Mouse (Mus musculus) erythroblast, embryonic 14.5 days (primary cell): ENCODE results near the gene Donson. TPM values are rescaled to one million over a fixed set of nuclear protein-coding genes. Genes with fewer than 3 reads are reported as not detected.
"Not testable (repeated sequence)": the region's sequence is repeated elsewhere in the genome, so short reads cannot be mapped to it uniquely, and the experiment has no call there.

Experiments used
- H3K27me3 ChIP-seq: 2 replicates; pipeline ENCODE4 v1.6.1; 2012; ENCODE audit warnings: inconsistent platforms; ENCODE audit not compliant: control insufficient read depth
- H3K36me3 ChIP-seq: 2 replicates; pipeline ENCODE4 v1.6.1; 2012; ENCODE audit warnings: mild to moderate bottlenecking, inconsistent platforms; ENCODE audit not compliant: control insufficient read depth
- H3K4me1 ChIP-seq: 2 replicates; pipeline ENCODE4 v1.6.1; 2012; ENCODE audit warnings: inconsistent platforms; ENCODE audit not compliant: control insufficient read depth
- H3K4me3 ChIP-seq: replicated peaks from 2 replicates; pipeline ENCODE3; 2012; ENCODE audit warnings: moderate library complexity, mild to moderate bottlenecking, inconsistent platforms
- H3K9me3 ChIP-seq: 2 replicates; pipeline ENCODE4 v1.6.1; 2012; ENCODE audit warnings: low read length, inconsistent platforms, mixed read lengths; ENCODE audit not compliant: control insufficient read depth
- GATA1 ChIP-seq: IDR thresholded peaks from 2 replicates; pipeline ENCODE4 v1.6.1; 2012; ENCODE audit warnings: low read length, inconsistent platforms, mixed read lengths
- TAL1 ChIP-seq: IDR thresholded peaks from 3 replicates; pipeline ENCODE4 v1.6.1; 2012; ENCODE audit warnings: low read length, inconsistent platforms, mixed read lengths
- polyA plus RNA-seq: library from polyadenylated mRNA; stranded (reverse); fragments of >175 nt; gene quantifications from 2 replicates; pipeline ENCODE4 v1.2.3, GENCODE M21; 2012

Gene Donson
- polyA plus RNA-seq, 1 experiment, result 6.9 TPM

DNA sequence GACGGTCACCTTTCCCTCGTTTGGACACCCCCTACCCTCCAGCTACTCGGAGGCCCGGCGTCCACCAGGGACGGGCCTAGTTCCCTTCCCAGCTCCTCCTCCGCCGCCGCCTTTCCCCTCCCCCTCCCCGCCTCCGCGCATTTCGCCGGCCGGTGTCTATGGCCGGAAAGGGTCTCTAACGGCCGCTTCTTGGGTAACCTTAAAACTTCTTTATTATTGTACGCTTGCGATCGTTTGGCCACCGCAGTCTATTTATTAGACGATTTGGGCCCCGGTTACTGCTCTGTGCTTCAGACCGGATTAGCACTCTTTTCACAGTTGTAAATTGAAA lies 40.4 kb downstream of the Donson start:
- Histone ChIP-seq H3K36me3 (peaks cover 47% of the 10 kb centered on the region), H3K4me3 (peak overlapping the region; percentile 85), H3K4me1 (peaks cover 46% of the 10 kb centered on the region), H3K27me3 (no peaks in the 10 kb centered on the region), H3K9me3 (no peaks in the 10 kb centered on the region)
- TF ChIP-seq TAL1 (no peak), GATA1 (no peak)

DNA sequence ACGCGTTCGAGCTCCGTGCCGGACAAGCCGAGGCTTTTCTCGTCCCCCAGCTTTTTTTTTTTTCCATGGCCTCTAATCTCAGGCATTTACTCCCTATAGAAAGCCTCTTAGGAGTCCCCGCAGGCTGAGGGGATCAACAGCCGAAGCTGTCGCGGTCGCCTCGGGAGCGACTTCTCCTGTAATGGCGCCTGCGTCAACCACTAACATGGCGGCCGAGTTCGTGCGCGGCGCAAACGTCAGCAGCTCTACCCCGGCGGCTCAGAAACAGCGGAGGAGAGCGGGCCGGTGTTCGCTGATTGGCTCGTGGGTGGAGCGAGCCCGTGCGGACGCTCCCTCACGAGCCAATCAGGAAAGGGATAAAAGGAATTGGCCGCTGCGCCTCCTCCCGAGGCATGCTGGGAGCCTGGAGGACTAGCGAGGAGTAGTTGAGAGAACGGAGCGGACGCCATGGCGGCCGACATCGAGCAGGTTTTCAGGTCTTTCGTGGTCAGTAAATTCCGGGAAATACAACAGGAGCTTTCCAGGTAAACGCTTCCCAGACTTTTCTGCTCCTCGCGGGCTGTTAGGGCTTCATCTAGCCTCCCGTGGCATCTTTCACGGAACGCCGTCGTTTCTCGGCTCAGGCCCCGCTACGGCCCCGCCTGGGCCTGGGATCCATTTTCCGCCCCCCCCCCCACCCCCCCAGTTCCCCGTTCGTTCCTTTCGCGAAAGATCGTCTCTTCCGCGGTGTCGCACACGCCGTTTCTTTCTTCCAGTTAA lies 40.9 kb downstream of the Donson start, which contains the start of gene Son:
Gene Son, plus strand, starts transcription at position 46 of the 759 bp plus-strand sequence.
- Histone ChIP-seq H3K9me3 (no peaks in the 10 kb centered on the region), H3K36me3 (peaks cover 47% of the 10 kb centered on the region), H3K4me3 (peak within 1 kb of the TSS; percentile 85), H3K4me1 (peaks cover 47% of the 10 kb centered on the region), H3K27me3 (no peaks in the 10 kb centered on the region)
- TF ChIP-seq TAL1 (no peak), GATA1 (no peak)

DNA sequence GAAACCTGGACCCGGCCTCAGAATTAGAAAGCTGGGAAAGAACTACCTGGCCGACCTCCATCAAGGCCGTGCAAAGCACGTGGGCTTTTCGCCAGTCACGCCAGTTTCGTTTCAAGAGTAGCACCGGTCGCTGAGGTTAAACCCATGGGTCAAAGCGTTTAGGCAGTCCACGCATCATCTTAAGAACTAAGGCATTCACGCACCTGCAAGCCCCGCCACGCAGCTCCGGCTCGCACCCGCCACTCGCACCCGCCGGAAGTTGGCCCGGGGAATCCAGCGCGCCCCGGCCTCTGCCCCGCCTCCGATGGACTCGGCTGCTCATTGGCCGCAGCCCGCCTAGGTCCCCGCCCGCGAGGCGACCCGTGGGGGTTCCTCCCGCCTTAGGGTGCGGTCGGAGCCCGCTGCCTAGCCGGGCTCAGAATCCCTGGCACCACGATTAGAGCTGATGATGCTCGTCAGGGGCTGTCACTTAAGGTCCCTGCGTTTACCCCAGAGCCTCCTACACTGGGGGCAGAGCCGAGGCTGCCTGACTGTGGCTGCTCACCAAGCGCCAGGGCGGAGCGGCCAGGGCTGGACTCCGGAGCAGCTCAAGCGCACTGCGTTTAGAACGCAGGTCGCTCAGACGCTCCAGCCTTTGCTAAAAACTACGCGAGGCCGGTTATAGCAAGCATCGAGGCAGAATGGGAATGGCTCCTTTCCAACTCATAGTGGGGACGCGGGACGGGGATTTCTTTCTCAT lies 41.7 kb downstream of the Donson start, which contains the start of gene Gart:
Gene Gart, minus strand, starts transcription at position 272 of the 739 bp plus-strand sequence.
- Histone ChIP-seq H3K36me3 (peaks cover 47% of the 10 kb centered on the region), H3K4me1 (peaks cover 42% of the 10 kb centered on the region), H3K27me3 (no peaks in the 10 kb centered on the region), H3K9me3 (no peaks in the 10 kb centered on the region), H3K4me3 (peak within 1 kb of the TSS; percentile 85)
- TF ChIP-seq GATA1, result no peak
- TF ChIP-seq TAL1, result no peak

DNA sequence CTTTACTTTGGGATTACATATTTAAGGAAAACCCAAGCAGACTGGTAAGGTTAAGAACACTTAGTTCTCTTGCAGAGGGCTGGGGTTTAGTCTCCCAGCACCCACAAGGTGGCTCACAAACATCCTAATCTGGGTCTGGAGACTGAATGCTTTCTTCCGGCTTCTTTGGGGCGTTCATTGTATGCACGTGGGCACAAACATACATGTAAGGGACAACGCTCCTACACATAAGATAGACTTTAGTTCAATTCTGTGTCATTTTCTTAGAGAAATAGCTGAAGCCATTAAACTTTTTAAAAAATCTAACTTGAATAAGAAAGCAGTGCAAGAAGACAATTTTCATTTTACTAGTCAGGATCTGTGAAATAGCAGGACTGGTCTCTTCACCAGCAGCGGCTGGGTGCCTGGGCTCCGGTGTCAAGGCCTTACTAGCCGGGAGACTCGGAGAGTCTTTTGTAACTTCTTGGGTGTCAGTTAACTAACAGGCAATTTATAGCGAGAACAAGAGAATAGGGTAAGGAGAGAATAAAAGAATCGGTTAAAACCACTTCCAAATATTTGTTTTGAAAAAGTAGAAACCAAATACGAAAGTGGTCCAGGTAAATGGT lies 42.5 kb downstream of the Donson start:
- TF ChIP-seq TAL1 (no peak), GATA1 (no peak)
- Histone ChIP-seq H3K36me3 (peaks cover 47% of the 10 kb centered on the region), H3K9me3 (no peaks in the 10 kb centered on the region), H3K4me1 (peaks cover 38% of the 10 kb centered on the region), H3K4me3 (peak overlapping the region; percentile 85), H3K27me3 (no peaks in the 10 kb centered on the region)

DNA sequence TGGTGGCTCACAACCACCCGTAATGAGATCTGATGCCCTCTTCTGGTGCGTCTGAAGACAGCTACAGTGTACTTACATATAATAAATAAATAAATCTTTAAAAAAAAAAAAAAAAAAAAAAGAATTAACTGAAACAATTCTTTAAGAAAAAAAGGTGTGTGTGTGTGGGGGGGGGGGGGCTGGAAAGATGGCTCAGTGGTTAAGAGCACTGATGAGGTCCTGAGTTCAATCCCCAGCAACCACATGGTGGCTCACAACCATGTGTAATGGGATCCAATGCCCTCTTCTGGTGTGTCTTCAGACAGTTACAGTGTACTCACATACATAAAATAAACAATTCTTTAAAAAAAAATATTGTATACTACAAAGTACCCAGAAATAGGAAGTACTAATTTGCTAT lies 43.1 kb downstream of the Donson start:
- H3K27me3 ChIP-seq, H3K9me3 ChIP-seq: not testable (repeated sequence)
- Histone ChIP-seq H3K36me3 (peaks cover 44% of the 10 kb centered on the region), H3K4me1 (peaks cover 34% of the 10 kb centered on the region), H3K4me3 (peak overlapping the region; percentile 85)

DNA sequence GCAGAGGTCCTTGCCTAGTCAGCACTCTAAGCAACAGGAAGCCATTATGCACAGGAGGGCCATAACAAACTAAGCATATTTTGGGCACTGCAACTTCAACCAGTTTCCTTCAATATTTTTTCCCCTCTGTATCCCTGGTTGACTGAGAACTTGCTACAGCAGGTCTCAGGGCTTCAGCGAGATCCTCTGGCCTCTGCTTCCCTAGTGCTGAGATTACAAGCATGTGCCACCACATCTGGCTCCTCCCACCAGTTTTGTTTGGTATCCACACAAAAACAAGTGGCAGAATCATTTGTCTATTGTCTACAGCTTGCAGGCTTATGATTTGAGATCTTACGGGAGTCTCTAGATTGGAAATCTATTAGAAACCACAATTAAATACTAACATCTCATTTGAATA lies 43.7 kb downstream of the Donson start:
- TF ChIP-seq TAL1 (no peak), GATA1 (no peak)
- Histone ChIP-seq H3K4me3 (peak overlapping the region; percentile 5), H3K36me3 (peaks cover 44% of the 10 kb centered on the region), H3K9me3 (no peaks in the 10 kb centered on the region), H3K27me3 (no peaks in the 10 kb centered on the region), H3K4me1 (peaks cover 31% of the 10 kb centered on the region)

DNA sequence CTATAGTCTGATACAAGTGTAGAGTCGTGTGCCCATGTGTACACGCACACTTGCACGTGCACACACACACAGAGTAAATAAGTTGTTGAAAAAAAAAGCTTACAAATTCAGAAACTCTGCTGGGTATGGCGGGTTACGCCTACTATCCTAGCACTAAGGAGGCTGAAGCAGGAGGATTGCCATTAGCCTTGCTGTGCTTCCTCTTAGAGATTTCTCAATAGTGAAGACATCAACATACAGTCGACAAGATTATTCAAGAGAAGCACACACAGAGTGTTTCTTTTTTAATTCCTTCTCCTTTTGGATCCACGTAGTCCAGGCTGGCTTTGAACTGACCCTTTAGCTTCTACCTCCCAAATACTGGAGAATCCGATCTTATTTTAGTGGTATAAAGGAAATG lies 48.4 kb downstream of the Donson start:
- no peaks in the 10 kb centered on the region for H3K9me3 ChIP-seq
- H3K4me1 ChIP-seq, result peaks cover 16% of the 10 kb centered on the region
- H3K27me3 ChIP-seq, result no peaks in the 10 kb centered on the region
- no peak overlapping the region for H3K4me3 ChIP-seq
- TF ChIP-seq GATA1 (no peak), TAL1 (no peak)
- H3K36me3 ChIP-seq, result peaks cover 86% of the 10 kb centered on the region

DNA sequence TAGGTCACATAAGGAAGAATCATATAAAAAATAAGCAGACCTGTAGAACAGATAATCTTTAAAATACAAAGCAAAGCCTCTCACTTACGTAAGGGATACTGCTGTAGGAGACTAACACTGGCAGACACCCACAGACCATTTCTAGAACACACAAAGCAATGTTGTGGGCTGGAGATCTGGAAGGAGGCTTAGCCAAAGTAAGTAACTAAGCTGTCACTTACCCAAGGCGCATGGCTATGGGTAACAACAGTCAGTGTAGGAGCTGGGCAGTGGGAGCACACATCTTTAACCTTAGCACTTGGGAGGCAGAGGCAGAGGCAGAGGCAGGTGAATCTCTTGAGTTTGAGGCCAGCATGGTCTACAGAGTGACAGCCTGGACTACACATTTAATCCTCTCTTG lies 48.9 kb downstream of the Donson start:
- Histone ChIP-seq H3K4me1 (peaks cover 13% of the 10 kb centered on the region), H3K9me3 (no peaks in the 10 kb centered on the region), H3K36me3 (peaks cover 88% of the 10 kb centered on the region), H3K4me3 (no peak overlapping the region), H3K27me3 (no peaks in the 10 kb centered on the region)
- TF ChIP-seq GATA1 (no peak), TAL1 (no peak)

DNA sequence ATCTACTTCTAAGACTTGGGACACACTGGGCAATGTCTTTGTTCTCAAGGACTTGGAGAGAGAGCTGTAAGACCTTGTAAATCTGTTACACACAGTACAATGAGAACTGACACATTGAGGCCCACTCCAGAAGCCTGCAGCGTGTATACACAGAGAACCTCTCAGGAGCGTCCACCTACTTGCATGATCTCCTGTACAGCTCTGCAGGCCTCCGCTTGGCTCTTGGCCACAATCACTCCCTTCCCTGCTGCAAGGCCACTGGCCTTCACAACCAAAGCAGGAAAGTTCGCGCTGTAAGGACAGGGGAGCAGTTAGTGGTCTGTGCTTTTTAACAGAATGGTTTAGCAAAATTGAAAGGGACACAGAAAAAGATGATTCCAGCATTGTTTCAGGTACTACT lies 49.4 kb downstream of the Donson start:
- no peak for TF ChIP-seq GATA1
- TF ChIP-seq TAL1, result no peak
- Histone ChIP-seq H3K4me1 (peaks cover 9% of the 10 kb centered on the region), H3K27me3 (no peaks in the 10 kb centered on the region), H3K9me3 (no peaks in the 10 kb centered on the region), H3K4me3 (no peak overlapping the region), H3K36me3 (peaks cover 89% of the 10 kb centered on the region)
